Mouse (Mus musculus): ENCODE results near the gene Fip1l1. TPM values are rescaled to one million over a fixed set of nuclear protein-coding genes. Genes with fewer than 3 reads are reported as not detected.

Gene Fip1l1
- 18.2 and 26.8 TPM in 2 replicates for polyA plus RNA-seq (2012; rRNA removed)

DNA sequence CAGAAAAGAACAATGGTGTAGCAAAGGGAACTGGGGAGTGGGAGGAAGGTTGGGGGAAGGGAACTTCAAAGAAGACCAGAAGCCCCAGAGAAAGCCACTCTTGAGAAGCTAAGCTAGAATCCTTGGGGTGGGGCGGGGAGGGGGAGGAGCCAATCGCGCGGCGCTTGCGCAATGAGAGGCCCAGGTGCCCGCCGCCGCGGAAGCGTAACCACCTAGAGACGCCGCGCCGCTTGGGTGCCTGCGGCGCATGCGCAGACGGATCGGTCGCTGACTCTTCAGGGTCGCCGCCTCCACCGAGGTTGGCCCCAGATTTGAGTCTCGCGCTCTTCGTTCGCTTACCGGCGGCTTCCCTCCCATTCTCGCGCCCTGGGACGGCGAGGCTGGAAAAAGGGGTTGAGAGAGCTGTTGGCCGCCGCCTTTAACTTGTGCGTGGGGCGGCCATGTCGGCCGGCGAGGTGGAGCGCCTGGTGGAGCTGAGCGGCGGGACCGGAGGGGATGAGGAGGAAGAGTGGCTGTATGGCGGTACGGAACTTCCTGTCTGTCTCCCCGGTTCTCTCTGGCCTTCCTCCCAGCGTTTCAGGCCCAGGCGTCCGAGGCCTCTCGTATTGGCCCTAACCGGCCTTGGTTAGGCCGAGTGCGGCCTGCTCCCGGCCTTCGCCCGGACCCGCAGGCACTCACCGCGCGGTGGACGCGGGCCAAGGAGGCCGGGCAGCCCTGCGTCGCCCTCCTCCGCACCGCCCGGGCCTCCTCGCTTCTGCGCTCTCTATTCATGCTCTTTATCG is at the start of gene Fip1l1:
Gene Fip1l1, plus strand, starts transcription at position 210 of the 782 bp plus-strand sequence.
- peak; percentile 44 for DNase-seq (ENCODE audit: low read depth)

DNA sequence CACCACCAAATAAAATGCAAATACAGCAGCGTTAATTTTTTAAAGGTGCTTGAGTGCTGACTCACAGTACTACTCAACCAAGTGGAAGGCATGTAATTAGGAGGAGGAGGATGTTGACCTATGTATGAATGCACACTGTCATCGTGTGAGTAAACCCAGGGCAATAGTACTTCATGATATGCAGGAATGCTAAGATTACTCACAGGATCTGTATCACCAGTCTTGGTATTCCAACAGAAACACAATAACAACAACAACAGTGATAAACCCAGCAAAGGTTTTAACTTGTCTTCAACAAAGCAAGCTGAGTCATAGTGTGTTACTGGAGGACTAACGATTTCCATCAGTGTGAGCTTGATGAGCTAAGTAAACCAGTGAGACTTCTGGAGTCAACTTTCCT is 42.5 kb upstream of the Fip1l1 start:
- no peak for DNase-seq (ENCODE audit: low read depth)

GRCm38 (mm10) chr5:74511686-74512085 is 23.6 kb upstream of the Fip1l1 start:
- no peak for DNase-seq (ENCODE audit: low read depth)

GRCm38 (mm10) chr5:74527025-74527424 is 8.2 kb upstream of the Fip1l1 start:
- DNase-seq (ENCODE audit: low read depth), result no peak

GRCm38 (mm10) chr5:74530785-74531184 is 4.5 kb upstream of the Fip1l1 start:
- no peak for DNase-seq (ENCODE audit: low read depth)

DNA sequence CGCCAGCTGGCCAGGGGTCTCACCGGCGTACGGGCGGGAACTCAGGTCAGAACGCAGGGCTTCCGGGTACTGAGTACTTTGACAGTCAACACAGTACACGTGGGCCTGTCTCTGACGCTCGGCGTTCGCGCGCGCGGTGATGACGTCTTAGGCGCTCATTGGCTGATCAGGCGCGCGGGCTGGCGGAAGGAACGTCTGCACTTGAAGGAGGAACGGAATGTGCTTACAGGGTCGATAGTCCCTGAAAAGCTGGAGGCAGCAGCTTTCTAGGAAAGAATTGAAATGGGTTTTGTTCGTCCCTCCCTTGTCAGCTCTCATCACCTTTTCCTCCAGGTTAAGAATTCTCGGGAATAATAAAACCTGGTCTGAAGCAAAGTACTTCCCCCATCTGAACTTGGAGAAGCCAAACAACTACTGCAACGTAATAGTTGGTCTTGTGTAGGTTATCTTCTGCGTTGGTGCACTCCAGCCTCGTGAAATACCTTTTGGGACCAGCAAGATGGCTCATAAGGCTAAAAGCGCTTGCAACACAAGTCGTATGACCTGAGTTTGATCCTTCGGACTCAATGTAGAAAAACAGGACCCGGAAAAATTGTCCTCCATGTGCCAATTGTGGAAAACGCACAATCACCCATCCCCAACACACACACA is 3.5 kb upstream of the Fip1l1 start, which contains the start of gene Scfd2:
Gene Scfd2, minus strand, starts transcription at position 130 of the 651 bp plus-strand sequence.
- DNase-seq (ENCODE audit: low read depth), result peak; percentile 50

DNA sequence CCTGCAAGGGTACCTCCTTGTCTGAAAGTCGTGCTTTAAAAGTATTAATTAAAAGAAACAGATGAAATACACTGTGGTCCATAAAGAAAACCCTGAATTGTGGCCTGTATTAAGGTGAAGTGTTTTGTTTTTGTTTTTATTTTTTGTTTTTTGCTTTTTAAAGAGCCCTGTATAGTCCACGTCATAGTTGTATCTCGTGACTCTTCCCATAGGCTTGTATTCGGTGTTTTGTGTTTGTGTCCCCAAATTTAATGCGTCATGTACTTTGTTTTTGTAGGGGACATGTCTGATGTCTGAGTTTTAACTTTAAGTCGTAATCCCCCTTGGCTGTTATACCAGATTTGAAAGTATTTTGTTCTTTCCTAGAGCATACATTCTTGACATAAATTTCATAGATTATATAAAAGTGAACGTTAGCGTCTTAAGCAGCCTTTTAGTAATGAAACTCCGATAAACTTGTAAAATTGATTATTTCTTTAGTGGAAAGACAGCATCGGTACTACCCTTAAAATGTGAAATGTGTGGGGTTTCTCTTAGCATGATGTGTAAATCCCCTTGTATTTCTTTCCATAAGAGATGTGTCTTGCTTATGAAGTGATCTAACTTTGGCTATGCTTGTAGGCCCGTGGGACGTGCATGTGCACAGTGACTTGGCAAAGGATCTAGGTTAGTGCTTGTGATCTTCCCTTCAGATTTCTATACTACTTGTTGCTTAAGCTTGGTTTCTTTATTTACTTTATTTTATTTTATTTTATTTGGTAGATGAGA is 1.1 kb downstream of the Fip1l1 start:
- no peak for DNase-seq (ENCODE audit: low read depth)

DNA sequence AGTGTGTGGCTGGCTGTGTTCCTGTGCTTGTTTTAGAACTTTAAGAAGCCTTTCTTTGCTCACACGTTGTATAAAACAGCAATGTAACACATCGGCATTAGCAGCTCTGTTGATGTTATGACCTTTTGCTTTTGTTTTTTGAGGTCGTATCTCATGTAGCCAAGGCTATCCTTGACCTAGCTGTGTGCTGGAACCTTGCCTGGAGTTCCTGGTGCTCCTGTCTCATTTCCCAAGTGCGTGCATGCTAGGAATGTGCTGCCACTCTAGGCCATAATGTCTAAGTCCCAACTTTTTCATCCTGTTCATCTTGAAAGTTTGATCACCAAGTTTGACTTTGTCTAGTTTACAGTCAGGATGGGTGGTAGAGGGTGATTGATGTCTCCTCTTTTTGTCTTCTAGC is 10.4 kb downstream of the Fip1l1 start:
- no peak for DNase-seq (ENCODE audit: low read depth)

DNA sequence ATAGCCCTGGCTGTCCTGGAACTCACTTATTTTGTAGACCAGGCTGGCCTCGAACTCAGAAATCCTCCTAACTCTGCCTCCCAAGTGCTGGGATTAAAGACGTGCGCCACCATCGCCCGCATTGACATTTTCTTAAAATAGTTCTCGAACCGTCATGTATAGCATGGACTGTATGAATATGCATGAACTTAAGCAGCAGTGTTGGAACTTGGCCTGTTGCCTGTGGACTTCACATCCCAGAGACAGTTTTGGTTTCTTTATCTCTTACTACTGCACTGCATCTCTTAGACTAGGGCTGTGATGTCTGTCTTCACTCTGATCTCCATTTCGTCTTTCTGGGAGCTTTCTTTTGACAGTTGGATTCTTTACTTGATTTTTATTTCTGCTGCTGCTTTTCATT is 14.3 kb downstream of the Fip1l1 start:
- DNase-seq (ENCODE audit: low read depth), result no peak

GRCm38 (mm10) chr5:74561151-74561550 is 25.9 kb downstream of the Fip1l1 start:
- DNase-seq (ENCODE audit: low read depth), result no peak

- DNase-seq (ENCODE audit: low read depth), result peak; percentile 17
Observed at GRCm38 (mm10) chr5:74571767-74572166, 36.5 kb downstream of the Fip1l1 start.

DNA sequence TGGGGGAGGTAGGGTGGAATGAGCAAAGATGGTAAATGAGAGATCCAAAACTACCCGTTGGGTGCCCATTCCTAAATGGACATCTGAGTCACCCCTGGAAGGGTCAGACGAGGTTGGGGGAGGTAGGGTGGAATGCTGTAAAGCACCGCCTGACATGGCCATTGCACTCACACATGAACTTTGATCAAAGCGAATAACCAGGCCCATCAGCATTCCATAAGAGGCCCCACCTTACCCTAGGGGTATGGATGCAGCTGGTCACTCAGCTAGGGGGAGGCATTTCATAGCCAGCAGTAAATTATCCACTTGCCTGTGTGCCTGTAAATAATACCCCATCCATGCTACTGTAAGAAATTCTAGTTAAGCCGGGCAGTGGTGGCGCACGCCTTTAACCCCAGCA is 53.9 kb downstream of the Fip1l1 start:
- no peak for DNase-seq (ENCODE audit: low read depth)

- DNase-seq (ENCODE audit: low read depth), result no peak
Observed at GRCm38 (mm10) chr5:74591413-74591812, 56.2 kb downstream of the Fip1l1 start.

DNA sequence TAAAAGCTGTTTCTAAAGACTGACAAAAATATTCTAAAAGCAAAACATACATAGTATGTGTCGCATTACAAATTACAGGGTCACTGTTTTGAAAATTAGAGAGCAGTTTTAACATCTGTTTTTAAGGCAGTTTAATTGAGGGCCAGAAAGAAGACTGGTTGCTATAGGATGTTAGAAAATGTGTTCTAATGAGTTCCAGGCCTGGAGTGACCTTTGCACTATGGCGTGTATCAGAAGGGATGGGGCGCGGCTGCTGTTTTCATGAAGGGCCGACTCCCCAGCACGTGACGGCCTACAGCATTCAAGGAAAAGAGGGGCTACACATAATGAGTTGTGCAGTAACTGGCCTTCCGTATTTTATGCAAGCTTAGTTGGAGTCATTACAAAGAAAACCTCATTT is 57.9 kb downstream of the Fip1l1 start:
- DNase-seq (ENCODE audit: low read depth), result no peak

GRCm38 (mm10) chr5:74600010-74600409 is 64.8 kb downstream of the Fip1l1 start:
- no peak for DNase-seq (ENCODE audit: low read depth)

DNA sequence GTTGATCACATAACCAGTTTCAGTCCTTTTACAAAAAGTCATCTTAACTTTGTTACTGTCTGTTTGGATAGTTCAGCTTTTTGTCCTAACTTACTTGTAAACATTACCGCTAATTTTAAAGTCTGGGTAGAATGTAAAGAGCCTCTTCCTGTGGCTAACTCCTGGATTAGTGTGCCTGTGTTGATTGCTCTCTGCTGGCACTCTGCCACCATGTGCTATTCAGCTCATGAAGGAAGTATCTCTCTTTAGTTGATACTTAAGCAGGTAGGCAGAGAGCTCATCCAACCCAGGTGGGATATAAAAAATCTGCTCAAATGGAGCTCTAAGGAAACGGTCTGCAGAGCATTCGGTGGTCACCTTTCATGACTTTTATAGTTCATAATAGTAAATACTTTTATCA is 65.9 kb downstream of the Fip1l1 start:
- DNase-seq (ENCODE audit: low read depth), result no peak

DNA sequence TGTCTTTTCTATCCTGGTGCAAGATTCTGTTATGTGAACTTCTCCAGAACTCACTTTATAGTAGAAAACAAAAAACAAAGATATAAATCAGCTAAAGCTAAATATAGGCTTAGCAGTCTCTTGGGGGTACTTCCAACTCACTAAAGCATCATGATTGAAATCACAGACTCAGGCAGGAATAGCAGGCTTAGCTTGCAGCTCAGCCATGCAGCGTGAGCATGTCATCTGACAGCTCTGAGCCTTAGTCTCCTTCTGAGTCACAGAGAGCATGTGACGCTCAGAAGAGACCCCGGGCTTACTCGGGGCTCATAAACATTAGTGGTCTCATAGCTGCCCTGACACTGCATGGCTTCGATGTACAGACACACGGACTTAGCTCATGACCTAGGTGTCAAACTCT is 66.7 kb downstream of the Fip1l1 start:
- no peak for DNase-seq (ENCODE audit: low read depth)

DNA sequence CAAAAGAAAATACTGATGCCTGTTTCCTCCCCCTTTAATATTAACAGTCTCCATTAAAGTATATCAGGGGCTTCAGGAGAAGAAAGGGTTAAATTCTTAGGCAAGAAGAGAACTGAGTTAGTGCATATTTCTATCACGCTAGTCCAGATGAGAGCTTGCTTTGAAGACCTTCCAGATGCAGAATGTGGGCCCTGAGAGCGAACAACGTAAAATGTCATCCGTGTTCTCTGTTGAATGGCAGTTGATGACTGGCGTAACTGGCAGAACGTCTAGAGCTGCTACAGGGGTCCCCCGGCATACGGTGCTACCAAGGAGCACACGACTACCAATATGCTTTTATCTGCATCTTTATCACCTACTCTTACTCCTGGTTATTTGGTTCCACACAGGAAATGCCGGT is 67.1 kb downstream of the Fip1l1 start:
- no peak for DNase-seq (ENCODE audit: low read depth)

DNA sequence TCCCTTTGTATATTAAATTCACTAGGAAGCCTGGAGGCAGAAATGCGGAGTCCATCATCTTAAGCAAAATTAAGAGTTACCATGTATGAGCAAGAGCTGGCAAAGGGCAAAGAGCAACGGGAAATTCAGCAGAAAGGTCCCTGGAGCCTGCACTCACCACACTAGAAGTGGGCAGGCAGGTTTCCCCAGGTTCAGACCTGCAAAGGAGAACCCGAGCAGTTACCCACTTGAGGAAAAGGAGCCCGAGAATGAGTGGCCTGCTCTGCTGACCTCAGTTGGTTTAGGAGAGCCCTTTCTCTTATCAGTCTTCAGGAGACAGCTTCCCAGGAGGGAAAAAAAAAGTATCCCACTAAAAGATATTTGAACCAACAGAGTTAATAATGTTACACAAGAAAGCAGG is 68.1 kb downstream of the Fip1l1 start:
- DNase-seq (ENCODE audit: low read depth), result no peak

GRCm38 (mm10) chr5:74606213-74606612 is 71.0 kb downstream of the Fip1l1 start:
- DNase-seq (ENCODE audit: low read depth), result no peak

DNA sequence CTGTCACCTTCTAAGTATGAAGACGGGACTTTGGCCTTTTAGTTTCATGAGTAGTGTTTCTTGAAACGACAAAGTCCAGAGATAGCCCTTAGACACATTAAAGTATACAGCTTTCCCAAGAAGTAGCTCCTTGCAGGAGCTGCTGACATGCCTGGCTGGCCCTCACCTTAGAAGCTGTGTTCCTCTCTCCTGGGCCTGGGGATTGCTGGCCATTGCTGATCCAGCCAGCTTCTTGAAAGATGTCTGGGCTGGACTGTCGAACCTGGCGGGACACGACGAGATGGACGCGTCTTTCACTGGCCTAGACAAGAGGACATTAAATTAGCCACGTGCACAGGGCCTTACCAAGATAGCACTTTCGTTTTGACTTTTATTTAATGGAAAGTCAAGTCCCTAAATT is 75.3 kb downstream of the Fip1l1 start:
- no peak for DNase-seq (ENCODE audit: low read depth)

- no peak for DNase-seq (ENCODE audit: low read depth)
Observed at GRCm38 (mm10) chr5:74612713-74613112, 77.5 kb downstream of the Fip1l1 start.
